Mouse (Mus musculus) megakaryocyte-erythroid progenitor cell, adult 5-6 weeks (primary cell): ENCODE results near the gene Clca3a1. TPM values are rescaled to one million over a fixed set of nuclear protein-coding genes. Genes with fewer than 3 reads are reported as not detected.
A peak's percentile ranks its signal among the peaks of the same experiment; 100 is the strongest.

ENCODE experiments used
- ATAC-seq: replicated peaks from 2 replicates; pipeline ENCODE4 v1.8.0; 2016; ENCODE audit warnings: mild to moderate bottlenecking, inconsistent platforms; ENCODE audit not compliant: severe bottlenecking, poor library complexity, low FRiP score, low TSS enrichment
- total RNA-seq, 2 experiments: library from RNA; stranded (forward) in 1 of 2; stranded (reverse) in 1 of 2; fragments of 200-1000, 215-1000 nt in 1 of 2; fragments of >200 nt in 1 of 2; fragmentation: Nextera tagmentation in 1 of 2; gene quantifications; 2 replicates each; pipeline ENCODE4 v1.2.3; 2014 to 2017

Clca3a1 gene
- total RNA-seq, 2 experiments from 2014 or later, result 11.3 to 24.1 TPM

DNA sequence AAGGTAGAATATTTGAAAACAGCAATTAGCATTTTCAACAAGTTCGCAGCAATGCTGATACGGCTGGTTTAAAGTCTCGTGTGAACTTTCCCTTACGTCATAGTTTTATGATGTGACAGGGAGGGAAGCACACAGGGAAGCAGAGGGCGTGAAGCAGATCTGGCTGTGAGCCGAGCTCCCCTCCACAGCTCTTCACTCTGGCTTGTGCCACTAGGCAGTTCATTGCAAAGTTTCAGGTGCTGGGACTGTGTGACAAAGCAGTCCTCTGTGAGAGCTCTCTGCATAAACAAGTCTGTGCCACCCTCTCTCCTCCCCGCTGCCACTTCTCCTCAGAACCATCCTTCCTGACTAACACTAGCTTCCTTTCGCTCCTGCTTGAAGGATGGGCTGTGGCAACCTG lies 72.5 kb downstream of the Clca3a1 start:
- ATAC-seq, result no peak

GRCm38 (mm10) chr3:144687618-144688017 lies 73.2 kb downstream of the Clca3a1 start:
- no peak for ATAC-seq

GRCm38 (mm10) chr3:144686146-144686545 lies 74.6 kb downstream of the Clca3a1 start:
- ATAC-seq, result no peak

DNA sequence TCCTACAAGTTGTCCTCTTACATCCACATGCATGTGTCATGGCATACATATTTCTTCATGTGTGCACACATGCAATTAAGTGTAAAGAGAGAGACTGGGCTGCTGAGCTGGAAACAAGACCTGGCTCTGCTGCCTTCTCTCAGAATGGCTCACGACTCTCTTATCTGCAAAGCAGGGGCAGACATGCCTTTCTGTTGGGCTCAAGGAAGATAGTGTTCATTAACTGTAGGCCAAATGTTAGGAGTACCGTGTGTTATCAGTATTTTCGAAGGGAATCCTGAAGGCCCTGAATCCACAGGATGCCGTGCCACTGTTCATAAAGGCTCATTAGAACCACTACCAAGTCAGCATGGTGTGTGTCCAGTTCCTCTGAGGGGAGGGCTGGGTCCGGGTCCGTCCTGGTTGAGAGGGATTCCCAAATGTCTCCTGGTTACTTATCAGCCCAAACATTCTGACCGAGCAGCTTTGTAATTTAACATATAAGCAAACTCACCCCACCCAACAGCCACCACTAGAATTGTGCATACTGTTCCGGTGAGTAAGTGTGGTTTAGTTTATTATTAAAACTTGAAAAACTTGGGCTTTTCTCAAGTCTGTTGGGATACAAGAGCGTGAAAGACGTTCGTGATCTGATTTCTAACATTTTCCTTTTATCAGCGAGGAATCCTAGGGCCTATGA lies 77.5 kb downstream of the Clca3a1 start:
- ATAC-seq, result peak; percentile 84

GRCm38 (mm10) chr3:144681542-144681941 lies 79.2 kb downstream of the Clca3a1 start:
- peak; percentile 58 for ATAC-seq

- no peak for ATAC-seq
Observed at GRCm38 (mm10) chr3:144679701-144680159, 81.0 kb downstream of the Clca3a1 start.

Other genes with a start within 250 kb of the Clca3a1 start
- gene Hs2st1, start 190.8 kb downstream of the Clca3a1 start, total RNA-seq (2014; fragmentation: Nextera tagmentation), result 11.6 and 14.2 TPM in 2 replicates
- 9.9 and 11.4 TPM in 2 replicates for gene Hs2st1, start 190.8 kb downstream of the Clca3a1 start, total RNA-seq (2017)
- 228 and 242 TPM in 2 replicates for gene Selenof, start 190.7 kb downstream of the Clca3a1 start, total RNA-seq (2014; fragmentation: Nextera tagmentation)
- gene Selenof, start 190.7 kb downstream of the Clca3a1 start, total RNA-seq (2017), result 570 and 661 TPM in 2 replicates
- 113 and 131 TPM in 2 replicates for gene Sh3glb1, start 40.6 kb downstream of the Clca3a1 start, total RNA-seq (2014; fragmentation: Nextera tagmentation)
- 48.6 and 103 TPM in 2 replicates for gene Sh3glb1, start 40.6 kb downstream of the Clca3a1 start, total RNA-seq (2017)
- not detected in 2 replicates for gene Clca3a2, start 58.5 kb upstream of the Clca3a1 start, total RNA-seq (2014; fragmentation: Nextera tagmentation)
- not detected in 2 replicates for gene Clca3a2, start 58.5 kb upstream of the Clca3a1 start, total RNA-seq (2017)
- not detected in 2 replicates for gene Clca3b, start 88.4 kb upstream of the Clca3a1 start, total RNA-seq (2014; fragmentation: Nextera tagmentation)
- not detected in 2 replicates for gene Clca3b, start 88.4 kb upstream of the Clca3a1 start, total RNA-seq (2017)
- gene Clca4b, start 171.6 kb upstream of the Clca3a1 start, total RNA-seq (2014; fragmentation: Nextera tagmentation), result not detected in 2 replicates
- gene Clca4b, start 171.6 kb upstream of the Clca3a1 start, total RNA-seq (2017), result not detected in 2 replicates
- gene Clca4a, start 214.1 kb upstream of the Clca3a1 start, total RNA-seq (2014; fragmentation: Nextera tagmentation), result not detected in 2 replicates
- not detected in 2 replicates for gene Clca4a, start 214.1 kb upstream of the Clca3a1 start, total RNA-seq (2017)